Mouse (Mus musculus): ENCODE measurements around the gene Ccdc184. TPM values are rescaled to one million over a fixed set of nuclear protein-coding genes. Genes with fewer than 3 reads are reported as not detected.

Ccdc184 gene
- total RNA-seq, 2 experiments from 2014 or later, result 11.7 to 12.7 TPM

Other genes starting within 250 kb of the Ccdc184 start
- gene Tmem106c, start 203.0 kb upstream of the Ccdc184 start, total RNA-seq (2021), result 10 to 100 TPM; 33.0 to 36.5 TPM
- gene Col2a1, start 162.5 kb upstream of the Ccdc184 start, total RNA-seq (2021), result 1 to 10 TPM; 1.3 to 1.6 TPM
- gene Pfkm, start 74.6 kb upstream of the Ccdc184 start, total RNA-seq (2021), result 100 to 1,000 TPM; 370 to 384 TPM
- gene Senp1, start 73.4 kb upstream of the Ccdc184 start, total RNA-seq (2021), result 10 to 100 TPM; 12.4 to 13.2 TPM
- gene Asb8, start 1.5 kb upstream of the Ccdc184 start, total RNA-seq (2021), result 10 to 100 TPM; 53.7 to 54.8 TPM
- gene Olfr288, start 28.4 kb downstream of the Ccdc184 start, total RNA-seq (2021), result under 1 TPM in 1 of 2 experiments, not detected in 1; 0.68 TPM
- under 1 TPM in 1 of 2 experiments, not detected in 1; 0.25 TPM for gene Gm44579, start 53.8 kb downstream of the Ccdc184 start, total RNA-seq (2021)
- gene Olfr287, start 53.9 kb downstream of the Ccdc184 start, total RNA-seq (2021), result 1 to 10 TPM; 4.4 to 5.1 TPM
- gene Olfr286, start 67.3 kb downstream of the Ccdc184 start, total RNA-seq (2021), result not detected
- not detected for gene H1fnt, start 90.1 kb downstream of the Ccdc184 start, total RNA-seq (2021)
- gene Zfp641, start 129.0 kb downstream of the Ccdc184 start, total RNA-seq (2021), result 1 to 10 TPM; 6.3 to 6.5 TPM
- gene Olfr285, start 150.2 kb downstream of the Ccdc184 start, total RNA-seq (2021), result not detected
- gene Olfr284, start 173.8 kb downstream of the Ccdc184 start, total RNA-seq (2021), result not detected
- gene Olfr283, start 213.8 kb downstream of the Ccdc184 start, total RNA-seq (2021), result not detected

All from layer of hippocampus, adult 18-20 months (tissue).